Mouse (Mus musculus) cerebellum, adult 18-20 months (tissue): ENCODE measurements around the gene Tnfrsf13b.

Source experiments
- DNase-seq, 2 experiments: peaks; one replicate each; pipeline ENCODE4 v3.0.0; 2021

Gene Tnfrsf13b

DNA sequence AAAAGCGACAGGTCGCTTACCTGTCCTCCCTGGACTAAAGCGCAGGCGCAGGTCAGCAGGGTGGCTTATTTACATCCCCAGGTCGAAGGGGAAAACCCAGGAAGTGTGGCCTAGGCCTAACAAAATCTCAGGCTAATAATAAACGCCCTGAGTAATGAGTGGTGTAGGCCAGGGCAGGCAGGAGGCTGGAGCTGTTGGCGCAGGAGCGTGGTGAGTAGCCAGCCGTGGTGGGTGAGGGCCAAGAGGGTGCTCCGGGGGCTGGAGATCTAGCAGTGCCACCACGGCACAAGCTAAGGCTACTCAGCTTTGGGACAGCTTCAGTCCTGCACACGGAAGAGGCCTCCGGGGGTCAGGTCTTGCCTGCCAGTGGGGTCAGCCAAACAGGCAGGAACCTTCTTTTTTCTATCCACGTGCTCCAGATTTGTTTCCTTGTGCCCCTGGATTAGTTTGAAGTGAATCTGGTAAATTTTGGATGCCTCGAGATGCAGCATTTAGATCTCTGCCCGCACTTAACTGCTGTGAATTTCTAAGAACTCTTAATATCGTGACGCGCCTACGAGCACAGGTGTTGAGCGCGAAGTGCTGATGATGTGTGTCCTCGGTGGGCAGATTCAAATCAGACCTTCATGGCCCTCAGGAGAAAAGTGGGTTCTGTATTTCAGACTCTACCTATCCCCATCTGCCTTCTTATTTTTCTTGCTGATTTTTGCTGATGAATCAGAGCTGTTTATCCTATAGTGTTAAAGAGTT, at the start of gene Tnfrsf13b:
TSS of gene Tnfrsf13b (plus strand) at position 150 of the 750 bp plus-strand sequence.
- DNase-seq = no peak

DNA sequence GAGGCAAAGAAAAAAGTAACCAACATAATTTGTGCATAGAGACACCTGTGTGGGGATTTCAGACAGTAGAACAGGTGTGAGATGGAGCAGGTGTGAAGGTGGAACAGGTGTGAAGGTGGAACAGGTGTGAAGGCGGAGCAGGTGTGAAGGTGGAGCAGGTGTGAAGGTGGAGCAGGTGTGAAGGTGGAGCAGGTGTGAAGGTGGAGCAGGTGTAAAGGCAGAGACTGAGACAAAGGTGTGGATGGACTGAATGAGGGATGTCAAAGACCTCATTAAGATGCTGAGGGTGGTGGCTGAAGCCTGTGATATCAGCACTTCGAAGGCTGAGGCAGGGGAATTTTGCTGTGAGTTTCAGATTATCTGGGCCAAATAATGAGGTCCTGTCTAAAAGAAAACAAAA, 44.9 kb upstream of the Tnfrsf13b start:
- no peak for DNase-seq

DNA sequence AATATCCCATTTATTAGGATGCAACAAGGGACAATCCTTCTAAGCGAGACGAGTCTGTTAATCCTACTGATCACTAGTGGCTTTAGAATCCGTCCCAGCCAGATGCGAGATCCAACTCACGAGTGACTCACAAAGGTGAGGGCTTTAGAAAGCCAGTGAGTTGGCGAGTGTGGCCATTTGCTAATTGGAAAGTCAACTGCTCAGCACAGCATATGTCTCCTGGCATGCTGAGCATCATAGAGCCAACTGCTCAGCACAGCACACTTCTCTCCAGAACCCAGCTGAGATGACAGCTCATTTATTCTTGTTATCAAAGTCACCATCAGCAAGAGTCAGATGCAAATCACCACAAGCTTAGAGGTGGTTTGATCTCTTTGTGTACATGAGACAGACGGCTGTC, 36.4 kb upstream of the Tnfrsf13b start:
- peak; percentile 43 to 45 for DNase-seq

DNA sequence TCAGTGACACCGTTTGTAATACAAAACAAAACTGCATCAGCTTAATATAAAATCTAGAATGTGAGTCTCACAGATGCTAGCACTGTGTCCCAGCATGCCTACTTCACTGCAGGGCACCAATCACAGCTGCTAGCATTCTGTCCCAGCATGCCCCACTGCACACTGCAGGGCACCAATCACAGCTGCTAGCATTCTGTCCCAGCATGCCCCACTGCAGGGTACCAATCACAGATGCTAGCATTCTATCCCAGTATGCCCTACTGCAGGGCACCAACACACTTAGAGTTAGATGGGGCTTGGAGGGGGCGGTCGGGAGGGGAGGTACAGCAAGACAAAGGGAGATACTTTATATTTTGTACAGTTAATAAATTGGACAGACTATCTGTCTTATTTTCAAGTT, 35.4 kb upstream of the Tnfrsf13b start:
- no peak for DNase-seq

DNA sequence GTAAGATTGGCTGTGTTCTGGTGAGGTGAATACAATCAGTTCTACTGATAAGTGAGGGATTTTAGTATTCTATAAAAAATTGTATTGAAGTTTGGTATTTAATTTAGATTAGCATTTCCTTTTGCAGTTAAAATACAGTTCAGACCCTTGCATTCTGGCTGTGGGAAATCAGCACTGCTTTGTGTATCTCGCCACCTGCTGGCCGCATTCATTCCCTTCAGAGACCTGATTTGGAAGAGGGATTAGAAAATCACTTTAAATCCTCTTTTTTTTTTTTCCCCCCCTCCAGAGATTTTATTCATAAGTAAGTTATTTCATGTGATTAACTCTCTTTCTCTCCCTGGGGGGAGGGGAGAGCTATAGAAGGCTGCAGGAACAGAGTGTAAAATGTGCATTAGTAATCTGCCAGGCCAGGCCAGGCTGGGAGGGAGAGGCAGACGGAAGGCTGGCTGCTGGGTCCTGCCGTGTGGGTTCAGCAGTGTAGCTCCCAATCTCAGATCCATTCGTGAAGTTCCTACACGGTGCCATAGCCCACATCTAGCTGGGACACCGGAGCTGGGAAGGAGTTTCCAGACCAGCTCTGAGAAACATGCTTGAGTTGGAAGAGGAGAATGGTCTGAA, 34.8 kb upstream of the Tnfrsf13b start:
- peak; percentile 85 to 87 for DNase-seq

DNA sequence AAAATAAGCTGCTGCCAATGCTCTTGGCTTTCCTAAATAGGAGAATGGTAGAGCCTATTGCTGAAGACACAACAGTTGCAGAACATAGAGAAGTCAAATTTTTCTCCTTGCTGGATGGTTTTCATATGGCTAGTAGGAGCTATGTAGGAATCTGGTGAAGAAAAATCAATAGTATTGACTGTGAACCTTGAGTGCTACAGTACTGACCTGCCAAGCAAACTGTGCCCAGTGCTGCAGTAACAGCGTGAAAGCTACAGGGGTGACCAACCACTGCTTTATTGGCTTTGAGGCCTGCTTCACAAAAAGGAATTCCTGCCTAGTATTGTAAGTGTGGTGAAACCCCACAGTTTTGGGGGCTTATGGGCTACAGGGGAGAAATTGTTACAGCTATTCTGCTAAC, 28.5 kb upstream of the Tnfrsf13b start:
- DNase-seq = no peak

DNA sequence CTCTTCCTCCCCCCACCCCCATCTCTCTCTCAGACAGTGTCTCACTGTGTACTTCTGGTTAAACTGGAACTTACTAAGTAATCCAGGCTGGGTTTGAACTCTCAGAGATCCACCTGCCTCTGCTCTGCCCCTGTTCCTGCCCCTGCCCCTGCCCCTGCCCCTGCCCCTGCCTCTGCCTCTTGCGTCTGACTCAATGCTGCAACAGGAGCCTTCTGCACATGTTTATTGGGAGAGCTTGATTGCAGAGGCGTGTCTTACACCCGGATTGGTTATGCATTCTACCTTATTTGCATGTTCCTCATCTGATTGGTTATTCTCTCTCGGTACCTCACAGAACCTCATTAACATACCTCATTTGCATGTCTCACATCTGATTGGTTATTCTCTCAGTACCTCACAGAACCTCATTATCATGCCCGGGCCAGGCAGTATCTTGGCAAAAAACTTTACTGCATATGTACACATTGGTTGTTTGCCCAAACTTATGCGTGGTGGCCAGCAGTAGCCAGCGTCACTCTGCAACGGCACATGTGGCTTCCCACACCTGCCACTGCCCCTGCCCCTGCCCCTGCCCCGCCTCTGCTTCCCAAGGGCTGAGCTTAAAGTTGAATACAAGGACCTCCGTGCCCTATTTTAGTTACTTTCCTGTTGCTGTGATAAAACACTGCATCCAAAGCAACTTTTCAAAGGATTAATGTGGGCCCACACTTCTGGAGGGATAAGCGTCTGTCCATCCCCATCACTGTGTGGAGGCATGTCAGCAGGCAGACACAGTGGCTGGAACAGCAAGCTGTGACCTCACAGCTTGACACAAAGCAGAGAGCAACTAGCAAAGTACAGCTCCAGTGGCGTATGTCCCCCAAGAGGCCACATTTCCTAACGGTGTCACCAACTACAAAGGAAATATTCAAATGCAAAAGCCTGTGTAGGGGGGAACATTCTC, 23.9 kb upstream of the Tnfrsf13b start:
- DNase-seq = no peak

DNA sequence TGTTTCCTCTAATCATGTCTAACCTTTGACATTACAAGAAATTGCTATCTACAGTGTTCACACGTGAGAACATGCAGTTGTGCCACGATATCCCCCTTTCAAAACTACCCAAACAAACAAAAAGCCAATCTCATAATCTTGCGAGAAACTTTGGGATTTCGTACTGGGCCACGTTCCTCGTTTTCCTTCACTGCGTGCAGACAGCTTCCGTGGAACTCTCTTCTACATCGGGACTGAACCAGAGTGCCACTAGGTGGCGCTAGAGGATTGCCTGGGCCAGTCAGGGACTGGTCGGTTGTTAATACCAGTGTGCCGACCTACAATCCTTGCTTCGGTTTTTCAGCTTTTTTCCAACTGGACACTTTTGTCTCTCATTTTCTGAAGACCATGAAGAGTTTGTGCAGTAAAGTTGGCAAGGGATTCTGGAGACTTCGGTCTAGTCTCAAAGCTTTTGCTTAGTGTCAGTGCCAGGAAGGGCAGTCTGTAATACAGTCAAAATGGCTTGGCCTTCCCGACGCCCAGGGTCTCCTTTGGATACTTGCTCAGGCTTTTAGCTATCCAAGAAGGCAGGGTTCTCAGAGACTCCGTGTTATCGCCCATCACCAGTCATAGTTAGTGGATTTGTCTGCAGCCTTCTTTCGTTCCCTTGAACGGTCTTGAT, 22.2 kb upstream of the Tnfrsf13b start:
- DNase-seq = peak; percentile 90 to 93

DNA sequence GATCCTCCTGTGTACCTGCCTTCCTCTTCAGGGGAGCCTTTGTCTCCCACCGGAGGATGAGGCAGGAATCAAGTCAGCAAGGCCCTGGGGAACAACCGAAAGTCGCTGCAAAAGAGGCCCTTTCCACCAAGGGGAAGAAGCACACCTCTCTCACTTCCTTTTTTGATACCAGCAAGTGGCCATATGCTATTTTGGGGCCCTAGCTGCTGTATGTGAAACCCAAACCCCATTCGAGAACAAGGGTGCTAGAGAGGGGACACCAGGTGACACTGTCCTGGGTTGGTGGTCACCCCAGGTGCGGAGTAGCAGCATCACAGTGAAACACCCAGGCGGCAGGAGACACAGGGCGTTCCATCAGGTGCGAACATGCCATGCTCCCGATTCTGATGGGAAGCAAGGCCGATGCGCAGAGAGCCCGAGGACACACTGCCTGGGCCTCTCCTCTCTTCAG, 17.6 kb upstream of the Tnfrsf13b start:
- no peak for DNase-seq

DNA sequence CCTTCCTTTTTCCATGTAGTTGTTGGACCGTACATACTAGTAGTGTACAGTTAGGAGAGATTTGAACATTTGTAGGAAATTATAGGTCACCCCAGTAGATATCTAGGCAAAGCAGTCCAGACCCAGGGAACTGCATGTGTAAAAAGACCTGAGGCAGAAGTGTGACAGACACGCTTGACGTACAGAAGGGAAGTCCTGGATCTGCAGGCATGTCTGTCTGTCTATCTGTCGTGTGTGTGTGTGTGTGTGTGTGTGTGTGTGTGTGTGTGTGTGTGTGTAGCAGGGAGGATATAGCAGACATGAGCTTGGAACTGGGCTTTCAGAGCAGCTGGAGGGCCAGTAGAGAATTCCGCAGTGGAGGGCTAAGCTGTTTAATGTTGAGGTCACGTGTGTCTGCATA, 16.8 kb upstream of the Tnfrsf13b start:
- no peak for DNase-seq

DNA sequence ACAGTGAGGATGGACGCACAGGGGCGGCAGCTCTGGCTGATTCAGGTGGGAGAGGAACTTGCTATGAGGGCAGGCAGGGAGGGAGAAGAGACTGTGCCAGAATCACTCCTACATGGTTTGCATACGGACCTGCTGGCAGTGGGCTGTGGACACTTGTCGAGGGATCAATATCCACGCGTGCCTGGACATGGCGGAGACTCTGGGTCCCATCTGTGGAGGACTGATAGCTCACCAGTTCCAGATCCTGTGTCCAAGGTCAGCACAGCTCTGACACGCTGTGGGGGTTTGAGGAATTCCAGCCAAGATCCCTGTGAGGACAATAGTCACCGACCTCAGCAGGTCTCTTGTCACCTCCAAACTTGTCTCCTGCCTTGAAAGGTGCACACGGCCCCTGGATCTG, 16.4 kb upstream of the Tnfrsf13b start:
- no peak for DNase-seq

DNA sequence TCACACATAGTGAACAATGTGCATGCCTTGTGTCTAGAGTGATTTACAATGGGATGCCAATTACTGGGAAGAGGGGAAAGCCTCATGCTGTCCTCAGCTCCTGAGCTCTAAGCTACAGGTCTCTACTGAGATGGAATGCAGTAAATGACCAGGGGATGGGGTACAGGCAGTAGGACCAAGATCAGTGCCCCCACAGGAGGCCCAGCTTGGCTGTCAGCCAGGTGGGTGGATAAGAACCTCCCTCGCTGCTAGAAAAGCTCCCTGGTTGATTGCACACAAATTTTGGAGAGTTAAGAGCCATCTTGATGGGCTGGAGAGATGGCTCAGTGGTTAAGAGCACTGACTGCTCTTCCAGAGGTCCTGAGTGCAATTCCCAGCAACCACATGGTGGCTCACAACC, 15.6 kb upstream of the Tnfrsf13b start:
- DNase-seq = no peak

DNA sequence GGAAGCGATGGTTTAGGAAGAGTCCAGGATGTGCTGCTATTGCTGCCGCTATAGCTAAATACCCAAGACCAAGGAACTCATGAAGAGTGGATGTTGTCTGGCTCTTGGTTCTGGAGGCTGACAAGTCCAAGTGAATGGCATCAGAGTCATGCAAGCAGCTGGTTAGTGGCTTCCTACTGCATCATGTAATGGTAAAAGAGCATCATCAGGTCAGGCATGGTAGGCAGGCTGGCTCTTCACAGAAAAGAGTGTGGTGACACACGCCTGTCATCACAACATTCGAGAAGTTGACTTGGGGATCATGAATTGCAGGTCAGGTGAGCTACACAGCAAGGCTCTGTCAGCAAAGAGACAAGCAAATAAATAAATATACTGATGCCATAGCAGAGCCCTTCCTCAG, 15.1 kb upstream of the Tnfrsf13b start:
- DNase-seq = no peak

DNA sequence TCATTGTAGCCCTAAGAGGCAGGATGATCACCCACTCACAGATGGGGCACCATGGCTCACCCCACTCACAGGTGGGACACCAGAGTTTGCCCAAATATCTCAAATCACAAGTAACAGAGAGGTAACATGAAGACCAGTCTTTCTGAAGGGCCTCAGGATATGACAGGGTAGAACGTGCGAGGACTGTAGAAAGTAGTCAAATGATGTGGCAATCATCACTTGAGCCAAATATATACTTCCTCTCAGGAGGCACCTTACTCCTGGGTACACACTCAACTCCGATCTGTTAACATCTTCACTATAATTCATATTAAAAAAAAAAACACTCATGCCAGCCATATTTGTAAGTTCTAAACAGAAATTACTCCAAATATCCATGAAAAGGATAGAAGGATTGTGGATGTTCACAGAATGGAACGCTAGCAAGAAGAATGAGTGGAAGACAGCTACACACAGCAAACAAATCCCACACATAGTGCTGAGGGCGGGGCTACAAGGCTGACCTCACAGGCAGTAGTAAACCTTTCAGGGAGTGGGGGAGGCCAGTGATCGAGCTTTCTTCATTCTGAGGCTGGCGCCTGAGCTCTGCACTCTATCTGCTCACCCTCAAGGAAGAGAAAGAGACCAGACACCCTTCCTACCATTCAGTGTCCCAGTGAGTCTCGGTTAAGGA, 14.1 kb upstream of the Tnfrsf13b start:
- DNase-seq = no peak

DNA sequence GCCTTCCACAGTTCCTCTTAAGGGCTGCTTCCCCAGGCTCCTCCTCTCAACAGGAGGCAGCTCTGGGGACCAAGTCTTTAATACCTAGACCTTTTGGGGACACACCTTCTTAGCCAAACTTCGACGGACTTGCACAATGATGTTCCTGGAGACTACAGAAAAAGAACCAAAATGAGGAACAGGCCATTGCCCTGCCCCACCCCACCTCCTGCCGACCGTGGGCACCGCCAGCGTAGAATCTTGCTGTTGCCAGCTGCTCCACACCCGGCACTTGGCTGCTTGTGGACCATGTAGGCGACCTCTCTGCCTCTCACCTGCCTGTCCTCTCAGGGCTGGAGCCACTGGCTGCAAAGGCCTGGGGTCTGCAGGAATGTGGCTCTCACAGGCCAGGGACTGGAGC, 10.3 kb upstream of the Tnfrsf13b start:
- DNase-seq = no peak

DNA sequence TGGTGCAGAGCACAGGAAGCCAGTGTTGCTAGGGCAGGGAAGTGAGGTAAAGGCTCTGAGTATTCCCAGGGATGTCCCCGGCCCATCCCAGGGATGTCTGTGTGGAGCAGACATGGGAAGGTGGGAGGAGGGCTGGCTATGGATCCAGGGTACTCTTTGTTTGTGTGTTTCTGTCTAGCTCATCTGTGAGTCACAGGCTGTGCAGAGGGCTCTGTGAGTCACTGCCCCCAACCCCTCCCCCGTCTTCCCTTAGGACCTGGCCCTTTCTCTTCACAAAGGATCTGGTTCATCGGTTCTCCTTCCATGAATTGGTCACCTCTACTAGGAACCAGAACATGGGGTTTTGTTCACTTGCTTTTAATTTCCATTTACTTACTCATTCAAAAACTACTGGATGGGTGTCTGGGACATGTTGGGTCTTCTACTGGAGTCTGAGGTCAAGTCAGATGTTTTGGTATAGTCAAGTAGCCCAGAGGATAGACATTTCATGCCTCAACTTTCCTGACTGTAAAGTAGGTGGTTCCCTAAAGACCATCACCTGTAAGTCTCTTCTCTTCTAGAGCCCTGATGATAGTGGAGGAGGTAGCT, 6.5 kb upstream of the Tnfrsf13b start:
- DNase-seq = no peak

DNA sequence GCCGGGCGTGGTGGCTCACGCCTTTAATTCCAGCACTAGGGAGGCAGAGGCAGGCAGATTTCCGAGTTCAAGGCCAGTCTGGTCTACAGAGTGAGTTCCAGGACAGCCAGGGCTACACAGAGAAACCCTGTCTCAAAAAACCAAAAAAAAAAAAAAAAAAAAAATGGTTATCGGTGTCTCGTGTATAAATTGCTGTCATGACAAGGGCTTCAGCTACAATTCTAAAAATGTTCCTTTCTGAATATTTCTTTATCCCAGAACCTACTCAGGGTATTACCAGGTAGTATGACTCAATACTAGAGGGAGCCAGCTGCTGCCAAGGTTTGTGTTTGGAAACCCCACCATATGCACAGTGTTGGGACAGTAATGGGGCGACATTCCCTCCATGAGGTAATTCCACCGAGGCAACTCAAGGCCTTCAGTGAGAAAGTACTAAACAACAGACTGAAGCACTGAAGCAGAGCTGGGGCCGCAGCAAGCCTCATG, 4.2 kb upstream of the Tnfrsf13b start:
- DNase-seq = no peak

DNA sequence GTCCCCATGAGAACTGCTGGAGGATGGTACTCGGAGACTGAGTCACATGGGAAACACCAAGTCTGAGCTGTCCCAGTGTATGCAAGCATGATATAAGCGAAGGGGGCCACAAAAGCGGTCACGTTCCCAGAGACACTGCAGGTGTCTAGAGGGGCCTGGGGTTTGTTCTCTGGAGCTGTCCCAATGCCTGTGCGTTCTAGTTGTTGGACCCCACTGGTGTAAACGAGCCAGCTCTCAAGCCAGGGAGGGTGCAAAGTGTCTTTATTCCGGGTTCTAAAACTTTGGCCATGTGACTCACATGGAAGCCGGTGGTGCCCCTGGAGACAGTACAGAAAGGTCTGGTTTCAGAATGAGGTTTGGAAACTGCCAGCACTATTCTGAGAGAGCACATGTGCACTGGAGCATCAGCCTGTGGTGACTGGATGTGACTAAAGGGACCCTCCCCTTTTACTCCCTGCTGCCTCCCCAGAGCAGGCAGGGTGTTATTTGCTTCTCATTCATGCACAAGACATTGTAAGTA, 3.7 kb upstream of the Tnfrsf13b start:
- DNase-seq = no peak

DNA sequence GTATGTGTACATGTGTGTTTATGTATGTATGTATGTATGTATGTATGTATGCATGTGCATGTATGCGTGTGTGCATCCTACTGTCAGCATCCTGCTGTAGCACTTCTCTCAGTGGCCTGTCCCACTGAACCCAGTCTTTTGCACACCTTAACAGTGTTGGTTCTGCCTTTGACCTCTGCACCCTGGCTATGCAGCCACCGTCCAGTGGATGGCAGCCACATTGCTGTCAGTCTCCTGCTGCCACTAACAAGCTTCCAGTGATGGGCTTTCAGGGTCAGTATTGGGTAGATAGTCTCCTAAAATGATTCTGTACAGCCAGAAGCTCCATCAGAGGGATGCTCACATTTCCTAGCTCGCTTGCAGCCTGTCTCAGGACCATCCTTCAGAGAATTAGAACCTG, 2.7 kb upstream of the Tnfrsf13b start:
- DNase-seq = no peak

DNA sequence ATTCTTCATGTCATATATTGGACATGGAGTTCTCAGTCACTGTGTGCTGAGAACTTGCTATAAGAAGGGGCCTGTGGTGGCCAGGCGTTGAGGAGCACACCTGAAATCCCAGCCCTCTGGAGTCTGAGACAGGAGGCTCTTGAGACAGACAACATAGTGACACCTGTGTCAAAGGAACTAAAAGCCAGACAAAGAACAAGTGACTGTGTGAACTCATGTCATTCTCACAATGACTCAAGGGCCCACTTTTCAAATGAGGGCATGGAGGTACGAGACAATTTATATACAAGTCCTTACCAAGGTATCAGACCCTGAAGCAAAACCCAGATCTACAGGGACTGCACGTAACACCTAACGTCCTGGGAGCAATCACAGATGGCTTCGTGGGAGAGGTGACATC, 585 bp upstream of the Tnfrsf13b start:
- no peak for DNase-seq

DNA sequence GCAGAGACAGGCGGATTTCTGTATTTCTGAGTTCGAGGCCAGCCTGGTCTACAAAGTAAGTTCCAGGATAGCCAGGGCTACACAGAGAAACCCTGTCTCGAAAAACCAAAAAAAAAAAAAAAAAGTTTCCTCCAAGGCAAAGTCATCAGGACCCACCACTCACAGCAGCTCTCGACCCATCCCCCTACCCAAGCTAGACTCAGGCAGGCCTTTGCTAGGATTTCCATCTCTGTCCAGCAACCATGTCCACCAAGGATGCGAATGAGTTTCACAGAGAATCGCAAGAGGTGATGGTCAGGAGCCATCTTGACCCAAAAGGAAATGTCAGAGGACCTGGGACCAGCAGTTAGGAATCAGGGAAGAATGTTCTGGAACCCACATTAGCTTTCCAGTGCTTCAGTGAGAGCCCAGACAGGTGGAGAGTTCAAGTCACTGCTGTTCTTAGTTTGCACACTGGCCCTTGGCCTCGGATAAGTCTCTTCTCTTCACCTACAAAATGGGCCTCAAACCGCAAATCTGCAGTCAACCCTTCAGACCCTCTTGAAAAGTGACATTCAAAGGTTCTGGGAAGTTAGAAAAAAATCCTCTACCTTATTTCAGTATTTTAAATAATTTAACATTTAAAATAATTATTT, 983 bp downstream of the Tnfrsf13b start:
- DNase-seq = no peak
